Mouse (Mus musculus): ENCODE data around the gene Coro7. TPM values are rescaled to one million over a fixed set of nuclear protein-coding genes. Genes with fewer than 3 reads are reported as not detected.

Gene Coro7
- polyA plus RNA-seq, 1 experiment from 2014 or later: 9.0 TPM

GRCm38 (mm10) chr16:4599616-4600015, 80.0 kb downstream of the Coro7 start:
- no peak for DNase-seq (ENCODE audit: low spot score)
- TF ChIP-seq CTCF (IDR thresholded peaks at IDR 0.05) (no peak), EP300 (IDR thresholded peaks at IDR 0.05) (no peak)
- ATAC-seq: no peak

GRCm38 (mm10) chr16:4598891-4599543, 80.6 kb downstream of the Coro7 start:
- Histone ChIP-seq H3K9ac (replicated peaks; ENCODE audit: low read depth) (no peak overlapping the region), H3K4me2 (replicated peaks; ENCODE audit: low read depth, low read length) (no peak overlapping the region), H3K36me3 (ENCODE audit: insufficient read depth, low read length) (no peaks in the 10 kb centered on the region), H3K4me1 (ENCODE audit: insufficient read depth, low read depth, low read length) (peaks cover 35% of the 10 kb centered on the region), H3K4me3 (ENCODE audit: low read depth, low read length) (no peak overlapping the region), H3K9me3 (ENCODE audit: low read length) (no peaks in the 10 kb centered on the region), H3K27me3 (replicated peaks; ENCODE audit: insufficient read depth, low read length) (no peaks in the 10 kb centered on the region), H3K27ac (ENCODE audit: low read length) (no peak overlapping the region)
- ATAC-seq: no peak
- 34% methylated on average over 6 of the region's 6 CpGs for WGBS
- no peak for DNase-seq (ENCODE audit: low spot score)
- TF ChIP-seq CTCF (IDR thresholded peaks at IDR 0.05) (no peak), EP300 (IDR thresholded peaks at IDR 0.05) (no peak)

More at GRCm38 (mm10) chr16:4599616-4600015, 80.0 kb downstream of the Coro7 start:
- no peaks in the 10 kb centered on the region for H3K9me3 ChIP-seq (ENCODE audit: low read length)
- no peak overlapping the region for H3K9ac ChIP-seq (replicated peaks; ENCODE audit: low read depth)
- H3K4me1 ChIP-seq (ENCODE audit: insufficient read depth, low read depth, low read length): peaks cover 39% of the 10 kb centered on the region
- no peak overlapping the region for H3K4me3 ChIP-seq (ENCODE audit: low read depth, low read length)
- 84% methylated on average over 3 of the region's 3 CpGs for WGBS
- no peaks in the 10 kb centered on the region for H3K36me3 ChIP-seq (ENCODE audit: insufficient read depth, low read length)
- H3K27me3 ChIP-seq (replicated peaks; ENCODE audit: insufficient read depth, low read length): no peaks in the 10 kb centered on the region
- H3K4me2 ChIP-seq (replicated peaks; ENCODE audit: low read depth, low read length): no peak overlapping the region
- no peak overlapping the region for H3K27ac ChIP-seq (ENCODE audit: low read length)

GRCm38 (mm10) chr16:4598041-4598440, 81.5 kb downstream of the Coro7 start:
- no peak for TF ChIP-seq CTCF (IDR thresholded peaks at IDR 0.05)
- no peak for TF ChIP-seq EP300 (IDR thresholded peaks at IDR 0.05)
- no peak for DNase-seq (ENCODE audit: low spot score)
- Histone ChIP-seq H3K4me1 (ENCODE audit: insufficient read depth, low read depth, low read length) (peaks cover 34% of the 10 kb centered on the region), H3K9me3 (ENCODE audit: low read length) (no peaks in the 10 kb centered on the region), H3K4me2 (replicated peaks; ENCODE audit: low read depth, low read length) (no peak overlapping the region), H3K36me3 (ENCODE audit: insufficient read depth, low read length) (no peaks in the 10 kb centered on the region), H3K9ac (replicated peaks; ENCODE audit: low read depth) (no peak overlapping the region), H3K4me3 (ENCODE audit: low read depth, low read length) (no peak overlapping the region), H3K27me3 (replicated peaks; ENCODE audit: insufficient read depth, low read length) (no peaks in the 10 kb centered on the region), H3K27ac (ENCODE audit: low read length) (no peak overlapping the region; the same call in 1 of the 2 replicates)
- ATAC-seq: no peak
- 64% methylated on average over 5 of the region's 5 CpGs for WGBS

- peak overlapping the region; percentile 54; the same call in 1 of the 2 replicates for H3K27ac ChIP-seq (ENCODE audit: low read length)
- DNase-seq (ENCODE audit: low spot score) (peak; percentile 69), ATAC-seq (no peak)
- H3K4me2 ChIP-seq (replicated peaks; ENCODE audit: low read depth, low read length): peak overlapping the region; percentile 78; the same call in 1 of the 2 replicates
- H3K27me3 ChIP-seq (replicated peaks; ENCODE audit: insufficient read depth, low read length): no peaks in the 10 kb centered on the region
- peaks cover 35% of the 10 kb centered on the region for H3K4me1 ChIP-seq (ENCODE audit: insufficient read depth, low read depth, low read length)
- H3K9me3 ChIP-seq (ENCODE audit: low read length): no peaks in the 10 kb centered on the region
- 22% methylated on average over 3 of the region's 7 CpGs for WGBS
- H3K4me3 ChIP-seq (ENCODE audit: low read depth, low read length): no peak overlapping the region
- H3K9ac ChIP-seq (replicated peaks; ENCODE audit: low read depth): no peak overlapping the region
- H3K36me3 ChIP-seq (ENCODE audit: insufficient read depth, low read length): no peaks in the 10 kb centered on the region
- TF ChIP-seq CTCF (IDR thresholded peaks at IDR 0.05) (no peak), EP300 (IDR thresholded peaks at IDR 0.05) (no peak)
Observed at GRCm38 (mm10) chr16:4597296-4597695, 82.3 kb downstream of the Coro7 start.

GRCm38 (mm10) chr16:4596836-4597235, 82.7 kb downstream of the Coro7 start:
- Histone ChIP-seq H3K27me3 (replicated peaks; ENCODE audit: insufficient read depth, low read length) (no peaks in the 10 kb centered on the region), H3K9ac (replicated peaks; ENCODE audit: low read depth) (no peak overlapping the region), H3K9me3 (ENCODE audit: low read length) (no peaks in the 10 kb centered on the region), H3K27ac (ENCODE audit: low read length) (peak overlapping the region; percentile 54), H3K36me3 (ENCODE audit: insufficient read depth, low read length) (no peaks in the 10 kb centered on the region), H3K4me1 (ENCODE audit: insufficient read depth, low read depth, low read length) (peaks cover 35% of the 10 kb centered on the region), H3K4me2 (replicated peaks; ENCODE audit: low read depth, low read length) (peak overlapping the region; percentile 78; the same call in 1 of the 2 replicates), H3K4me3 (ENCODE audit: low read depth, low read length) (no peak overlapping the region)
- DNase-seq (ENCODE audit: low spot score) (no peak), ATAC-seq (no peak)
- 42% methylated on average over 2 of the region's 2 CpGs for WGBS
- TF ChIP-seq EP300 (IDR thresholded peaks at IDR 0.05): no peak
- no peak for TF ChIP-seq CTCF (IDR thresholded peaks at IDR 0.05)

GRCm38 (mm10) chr16:4596141-4596728, 83.3 kb downstream of the Coro7 start:
- TF ChIP-seq CTCF (IDR thresholded peaks at IDR 0.05) (no peak), EP300 (IDR thresholded peaks at IDR 0.05) (no peak)
- no peak for ATAC-seq
- peaks cover 35% of the 10 kb centered on the region for H3K4me1 ChIP-seq (ENCODE audit: insufficient read depth, low read depth, low read length)
- H3K4me2 ChIP-seq (replicated peaks; ENCODE audit: low read depth, low read length): peak overlapping the region; percentile 78
- DNase-seq (ENCODE audit: low spot score): no peak
- H3K36me3 ChIP-seq (ENCODE audit: insufficient read depth, low read length): no peaks in the 10 kb centered on the region
- peak overlapping the region; percentile 71 for H3K27ac ChIP-seq (ENCODE audit: low read length)
- peak overlapping the region; percentile 79; the same call in 1 of the 2 replicates for H3K4me3 ChIP-seq (ENCODE audit: low read depth, low read length)
- WGBS: 21% methylated on average over 3 of the region's 3 CpGs
- H3K9me3 ChIP-seq (ENCODE audit: low read length): no peaks in the 10 kb centered on the region
- no peak overlapping the region for H3K9ac ChIP-seq (replicated peaks; ENCODE audit: low read depth)
- no peaks in the 10 kb centered on the region for H3K27me3 ChIP-seq (replicated peaks; ENCODE audit: insufficient read depth, low read length)
